Mouse (Mus musculus) embryonic facial prominence, embryonic 10.5 days (tissue): Measurements from ENCODE around the gene Ndufa10. TPM values are rescaled to one million over a fixed set of nuclear protein-coding genes. Genes with fewer than 3 reads are reported as not detected.
A peak's percentile ranks its signal among the peaks of the same experiment; 100 is the strongest.
"Not testable (repeated sequence)": the region's sequence is repeated elsewhere in the genome, so short reads cannot be mapped to it uniquely, and the experiment has no call there.

Source experiments
- DNase-seq: peaks from one replicate; pipeline ENCODE4 v3.0.0-alpha.2; 2017; ENCODE audit warnings: low spot score
- H3K27ac ChIP-seq: fragments of 300-500 bp; sonication (generic); replicated peaks from 2 replicates; pipeline ENCODE4 v1.5.1; 2016; ENCODE audit warnings: mild to moderate bottlenecking
- H3K27me3 ChIP-seq: fragments of 300-500 bp; sonication (generic); replicated peaks from 2 replicates; pipeline ENCODE4 v1.6.1; 2016; ENCODE audit warnings: low read depth, mild to moderate bottlenecking; ENCODE audit not compliant: poor library complexity, severe bottlenecking
- H3K36me3 ChIP-seq: fragments of 300-500 bp; sonication (generic); replicated peaks from 2 replicates; pipeline ENCODE4 v1.6.1; 2016; ENCODE audit warnings: mild to moderate bottlenecking, moderate library complexity
- H3K4me1 ChIP-seq: fragments of 300-500 bp; sonication (generic); 2 replicates; pipeline ENCODE4 v1.6.1; 2016
- H3K4me3 ChIP-seq: fragments of 300-500 bp; sonication (generic); 2 replicates; pipeline ENCODE4 v1.5.1; 2016; ENCODE audit warnings: mild to moderate bottlenecking, moderate library complexity
- H3K9me3 ChIP-seq: fragments of 300-500 bp; sonication (generic); 2 replicates; pipeline ENCODE4 v1.6.1; 2016; ENCODE audit warnings: mild to moderate bottlenecking
- WGBS: fragments of 180-500 bp; shearing (Covaris S2); methylation state at CpG from one replicate; pipeline ENCODE4 v1.1.7; 2016; 5-methylcytosine and 5-hydroxymethylcytosine counted together
- polyA plus RNA-seq: library from polyadenylated mRNA; unstranded; fragments of >200 nt; fragmentation: Nextera tagmentation; extraction: Ambion mirVana; gene quantifications from 2 replicates; pipeline ENCODE4 v1.2.1, GENCODE M21; 2016

Ndufa10 gene
- polyA plus RNA-seq, result 319 and 321 TPM in 2 replicates

DNA sequence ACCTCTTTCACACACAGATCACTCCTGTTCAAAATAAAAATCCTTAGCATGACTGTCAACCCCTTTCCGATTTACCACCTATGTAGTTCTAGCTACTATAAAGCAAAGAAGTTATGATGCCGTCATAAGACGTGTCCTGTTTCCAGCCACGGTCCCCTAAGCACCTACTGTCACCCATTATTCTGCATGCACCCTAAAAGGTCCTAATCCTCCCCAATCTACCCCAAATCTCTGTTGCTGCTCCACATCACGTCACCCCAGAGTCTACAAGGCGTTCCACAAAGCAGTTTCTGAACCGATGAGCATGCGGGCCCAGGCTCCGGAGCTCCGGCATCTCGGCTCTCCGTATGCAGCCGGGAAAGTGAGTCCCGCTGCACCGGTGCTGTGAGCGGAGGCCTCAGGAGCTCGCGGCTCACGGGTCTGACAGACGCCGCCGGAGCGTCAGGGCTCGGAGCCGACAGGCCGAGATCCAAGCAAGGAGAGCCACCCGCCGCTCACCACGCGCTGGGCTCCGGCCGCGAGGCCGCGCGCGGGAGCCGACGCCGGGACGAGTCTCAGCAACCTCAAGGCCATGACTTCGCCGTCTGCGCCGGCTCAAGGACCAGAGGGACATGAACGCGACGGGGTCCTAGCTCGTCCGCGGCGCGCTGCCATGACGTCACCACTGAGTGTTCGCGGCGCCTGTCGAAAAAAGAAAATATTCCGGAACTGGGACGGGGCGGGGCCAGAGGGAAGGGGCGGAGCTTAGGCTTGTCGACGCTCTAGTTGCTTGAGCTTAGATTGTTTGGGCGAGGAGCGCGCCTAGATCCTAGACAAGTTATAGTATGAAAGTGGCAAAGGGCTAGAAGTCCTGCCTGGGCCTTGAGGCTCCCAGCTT, at the start of gene Ndufa10:
Gene Ndufa10, minus strand, starts transcription at position 696 of the 877 bp plus-strand sequence.
- no peaks in the 10 kb centered on the region for H3K9me3 ChIP-seq
- peak; percentile 96 for DNase-seq
- peaks cover 29% of the 10 kb centered on the region for H3K36me3 ChIP-seq
- H3K27ac ChIP-seq, result peak within 1 kb of the TSS; percentile 91
- WGBS, result under 1% methylated on average over 67 of the region's 67 CpGs
- H3K27me3 ChIP-seq, result no peaks in the 10 kb centered on the region
- H3K4me3 ChIP-seq, result peak within 1 kb of the TSS; percentile 95
- peaks cover 16% of the 10 kb centered on the region for H3K4me1 ChIP-seq

- no peak overlapping the region for H3K27ac ChIP-seq
- WGBS, result 22% methylated on average over 10 of the region's 10 CpGs
- DNase-seq, result peak; percentile 64
These were observed 47.7 kb upstream of the Ndufa10 start for GRCm38 (mm10) chr1:92521376-92521775.

DNA sequence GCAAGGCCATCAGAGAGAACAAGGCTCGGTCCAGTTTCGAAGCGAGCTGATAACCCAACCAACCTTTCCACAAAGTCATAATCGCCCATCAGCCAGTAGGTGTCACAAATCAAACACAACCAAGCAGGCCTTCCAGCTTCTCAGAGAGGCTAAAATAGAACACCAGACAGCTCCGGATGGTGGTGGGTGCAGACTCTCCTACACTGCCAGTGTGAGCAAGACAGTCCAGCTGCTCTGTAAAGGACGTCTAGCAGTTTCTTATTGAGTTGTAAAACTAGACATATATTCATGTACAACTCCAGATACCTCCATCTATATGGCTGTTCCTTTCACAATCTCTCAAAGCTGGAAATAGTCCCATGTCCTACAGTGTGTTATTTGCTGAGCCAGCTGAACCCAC, 45.4 kb upstream of the Ndufa10 start:
- H3K27me3 ChIP-seq, result no peaks in the 10 kb centered on the region; the same call in 1 of the 2 replicates
- no peaks in the 10 kb centered on the region for H3K4me1 ChIP-seq
- WGBS, result 88% methylated on average over 6 of the region's 6 CpGs

More at GRCm38 (mm10) chr1:92521376-92521775, 47.7 kb upstream of the Ndufa10 start:
- no peaks in the 10 kb centered on the region for H3K4me1 ChIP-seq
- no peak overlapping the region for H3K4me3 ChIP-seq
- no peaks in the 10 kb centered on the region; the same call in 1 of the 2 replicates for H3K27me3 ChIP-seq
- H3K9me3 ChIP-seq, result no peaks in the 10 kb centered on the region
- no peaks in the 10 kb centered on the region for H3K36me3 ChIP-seq

DNA sequence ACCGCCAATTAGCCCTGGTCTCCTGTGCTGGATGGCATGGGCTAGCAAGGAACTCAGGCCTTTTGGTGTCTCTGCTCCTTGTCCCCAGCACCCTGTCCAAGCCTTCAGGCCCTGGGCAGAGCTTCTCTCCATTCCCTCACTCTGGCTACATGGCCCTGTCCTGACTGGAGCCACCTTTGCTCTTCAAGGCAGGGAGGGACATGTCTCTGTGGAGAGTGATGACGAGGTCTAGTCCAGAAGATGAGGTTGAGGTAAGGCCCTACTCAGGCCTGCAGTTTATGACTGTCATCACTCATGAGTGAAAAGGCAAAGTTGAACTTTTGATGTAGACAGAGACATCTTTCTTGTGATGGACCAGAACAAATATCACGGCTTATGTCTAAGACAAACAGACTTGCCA, 44.9 kb upstream of the Ndufa10 start, which contains the start of gene Olfr1414:
Gene Olfr1414, minus strand, starts transcription at position 101 of the 400 bp plus-strand sequence.
- Histone ChIP-seq H3K27me3 (no peaks in the 10 kb centered on the region; the same call in 1 of the 2 replicates), H3K36me3 (no peaks in the 10 kb centered on the region), H3K27ac (no peak within 1 kb of the TSS), H3K4me3 (no peak within 1 kb of the TSS), H3K9me3 (no peaks in the 10 kb centered on the region), H3K4me1 (no peaks in the 10 kb centered on the region)
- WGBS, result 86% methylated on average over 3 of the region's 3 CpGs
- no peak for DNase-seq

More for the DNA sequence above, 45.4 kb upstream of the Ndufa10 start:
- Histone ChIP-seq H3K36me3 (no peaks in the 10 kb centered on the region), H3K27ac (no peak overlapping the region), H3K4me3 (no peak overlapping the region), H3K9me3 (no peaks in the 10 kb centered on the region)
- no peak for DNase-seq

- WGBS, result 82% methylated on average over 11 of the region's 11 CpGs
- H3K36me3 ChIP-seq, result no peaks in the 10 kb centered on the region
- no peaks in the 10 kb centered on the region for H3K9me3 ChIP-seq
- no peaks in the 10 kb centered on the region; the same call in 1 of the 2 replicates for H3K27me3 ChIP-seq
- DNase-seq, result no peak
- no peak overlapping the region for H3K27ac ChIP-seq
- no peaks in the 10 kb centered on the region for H3K4me1 ChIP-seq
- H3K4me3 ChIP-seq, result no peak overlapping the region
These were observed 41.7 kb upstream of the Ndufa10 start for GRCm38 (mm10) chr1:92515390-92515789.

DNA sequence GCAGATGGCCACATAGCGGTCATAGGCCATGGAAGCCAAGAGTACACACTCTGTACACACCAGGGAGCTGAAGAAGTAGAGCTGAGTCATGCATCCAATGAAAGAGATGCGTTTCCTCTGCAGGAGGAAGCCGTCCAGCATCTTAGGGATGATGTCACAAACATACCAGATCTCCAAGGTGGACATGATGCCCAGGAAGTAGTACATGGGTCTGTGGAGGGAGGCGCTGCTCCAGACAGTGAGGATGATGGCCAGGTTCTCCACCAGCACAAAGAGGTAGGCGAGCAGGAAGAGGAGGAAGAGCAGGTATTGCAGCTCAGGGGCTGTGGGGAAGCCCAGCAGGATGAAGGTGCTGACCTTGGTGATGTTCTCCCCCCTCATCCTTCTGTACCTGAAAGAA, 38.0 kb upstream of the Ndufa10 start:
- H3K27me3 ChIP-seq, H3K9me3 ChIP-seq, H3K4me3 ChIP-seq, H3K36me3 ChIP-seq, DNase-seq, H3K4me1 ChIP-seq, H3K27ac ChIP-seq: not testable (repeated sequence)
- 84% methylated on average over 5 of the region's 5 CpGs for WGBS

DNA sequence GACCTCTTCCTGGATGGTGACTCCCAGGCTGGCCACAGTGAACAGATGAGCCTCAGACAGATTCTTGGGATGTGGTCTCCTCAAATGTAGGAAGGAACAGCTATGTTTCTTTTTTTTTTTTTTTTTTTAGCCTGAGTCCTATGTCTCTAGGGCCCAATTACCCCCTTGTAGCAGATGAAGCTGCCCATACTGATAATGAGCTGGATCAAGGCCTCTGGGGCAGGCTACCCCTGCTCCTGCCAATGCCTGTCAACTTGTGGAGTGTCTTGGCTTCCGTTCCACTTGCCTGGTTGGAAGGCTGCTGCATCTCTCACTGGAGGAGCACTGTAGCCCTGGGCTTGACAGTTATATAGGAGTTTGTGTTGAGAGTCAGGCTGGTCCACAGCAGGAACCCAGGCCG, 22.3 kb upstream of the Ndufa10 start, which contains the start of gene Olfr1415:
Gene Olfr1415, minus strand, starts transcription at position 101 of the 400 bp plus-strand sequence.
- peaks cover 7% of the 10 kb centered on the region; the same call in 1 of the 2 replicates for H3K9me3 ChIP-seq
- 79% methylated on average over 2 of the region's 2 CpGs for WGBS
- H3K27ac ChIP-seq, result no peak within 1 kb of the TSS
- no peak for DNase-seq
- no peaks in the 10 kb centered on the region for H3K4me1 ChIP-seq
- H3K36me3 ChIP-seq, result no peaks in the 10 kb centered on the region
- H3K27me3 ChIP-seq, result no peaks in the 10 kb centered on the region
- no peak within 1 kb of the TSS for H3K4me3 ChIP-seq

GRCm38 (mm10) chr1:92485013-92485412, 11.4 kb upstream of the Ndufa10 start, which contains the start of gene Olfr1416:
TSS of gene Olfr1416 (minus strand) at chr1:92485113.
- no peaks in the 10 kb centered on the region for H3K36me3 ChIP-seq
- H3K27ac ChIP-seq, result no peak within 1 kb of the TSS
- H3K4me3 ChIP-seq, result no peak within 1 kb of the TSS
- H3K4me1 ChIP-seq, result no peaks in the 10 kb centered on the region
- DNase-seq, result no peak
- peaks cover 12% of the 10 kb centered on the region for H3K9me3 ChIP-seq
- H3K27me3 ChIP-seq, result no peaks in the 10 kb centered on the region

GRCm38 (mm10) chr1:92474066-92474578, 462 bp upstream of the Ndufa10 start:
- peaks cover 22% of the 10 kb centered on the region for H3K36me3 ChIP-seq
- H3K4me1 ChIP-seq, result peaks cover 16% of the 10 kb centered on the region
- WGBS, result 5% methylated on average over 10 of the region's 10 CpGs
- H3K9me3 ChIP-seq, result no peaks in the 10 kb centered on the region
- H3K4me3 ChIP-seq, result peak overlapping the region; percentile 95
- no peaks in the 10 kb centered on the region for H3K27me3 ChIP-seq
- peak overlapping the region; percentile 91 for H3K27ac ChIP-seq
- DNase-seq, result no peak

GRCm38 (mm10) chr1:92468891-92469290, 4.8 kb downstream of the Ndufa10 start:
- DNase-seq, result no peak
- 88% methylated on average over 4 of the region's 4 CpGs for WGBS
- H3K4me3 ChIP-seq, result no peak overlapping the region
- H3K36me3 ChIP-seq, result peaks cover 74% of the 10 kb centered on the region
- no peaks in the 10 kb centered on the region for H3K27me3 ChIP-seq
- H3K4me1 ChIP-seq, result peaks cover 11% of the 10 kb centered on the region
- H3K27ac ChIP-seq, result no peak overlapping the region
- no peaks in the 10 kb centered on the region for H3K9me3 ChIP-seq

- peaks cover 3% of the 10 kb centered on the region; the same call in 1 of the 2 replicates for H3K9me3 ChIP-seq
- no peaks in the 10 kb centered on the region for H3K4me1 ChIP-seq
- DNase-seq, result no peak
- H3K27me3 ChIP-seq, result no peaks in the 10 kb centered on the region
- no peak overlapping the region for H3K4me3 ChIP-seq
- 89% methylated on average over 6 of the region's 6 CpGs for WGBS
- H3K27ac ChIP-seq, result no peak overlapping the region
- H3K36me3 ChIP-seq, result peaks cover 99% of the 10 kb centered on the region
These were observed 15.2 kb downstream of the Ndufa10 start for GRCm38 (mm10) chr1:92458416-92458815.

GRCm38 (mm10) chr1:92457758-92458157, 15.9 kb downstream of the Ndufa10 start:
- Histone ChIP-seq H3K4me3 (no peak overlapping the region), H3K36me3 (peaks cover 99% of the 10 kb centered on the region)

More at GRCm38 (mm10) chr1:92457758-92458157, 15.9 kb downstream of the Ndufa10 start:
- Histone ChIP-seq H3K27me3 (no peaks in the 10 kb centered on the region), H3K27ac (no peak overlapping the region), H3K4me1 (no peaks in the 10 kb centered on the region), H3K9me3 (peaks cover 3% of the 10 kb centered on the region; the same call in 1 of the 2 replicates)
- no peak for DNase-seq
